12 mouse cellular contexts compared by ENCODE assay signal in the genomic region with DNA sequence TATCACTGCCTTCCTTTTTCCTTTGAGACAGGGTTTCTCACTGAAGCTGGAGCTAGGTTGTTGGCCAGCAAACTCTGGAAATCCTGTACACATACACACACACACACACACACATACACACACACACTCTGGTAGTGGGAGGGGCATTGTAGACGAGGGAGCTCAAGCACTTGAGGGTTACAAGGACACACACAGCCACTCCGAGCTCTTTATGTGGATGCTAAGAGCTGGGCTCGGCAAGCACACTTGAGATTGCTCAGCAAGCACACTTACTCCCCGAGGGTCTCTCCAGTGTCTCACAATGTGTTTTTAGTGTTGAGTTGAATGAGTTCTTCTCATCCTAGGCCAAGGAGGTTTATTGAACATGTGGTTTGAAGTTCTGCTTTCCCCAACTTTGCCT.
"Had no signal": no experiment of that assay in that cellular context is flagged by ENCODE, and none has a peak within 500 bp of the region (broad histone marks: within the 10 kb centered on the region; RNA-seq: fewer than 3 reads in every experiment).

No protein-coding gene starts in this region.

- H3K36me3 ChIP-seq: kidney, embryonic 15.5 days; limb, embryonic 13.5 days; liver, embryonic 15.5 days; neural tube, embryonic 15.5 days had no signal

- H3K4me1 ChIP-seq: limb, embryonic 13.5 days; liver, embryonic 15.5 days had no signal

- H3K9ac ChIP-seq: kidney, embryonic 15.5 days; limb, embryonic 13.5 days; liver, embryonic 15.5 days; neural tube, embryonic 15.5 days had no signal

- H3K4me3 ChIP-seq: kidney, embryonic 15.5 days; limb, embryonic 13.5 days; liver, embryonic 15.5 days; myocyte; neural tube, embryonic 15.5 days had no signal

- DNase-seq: kidney, adult 2 months; kidney, postnatal 14 days; left cerebral cortex, postnatal 4 days; midbrain, embryonic 14.5 days; thymus, postnatal 4 days had no signal

- H3K9me3 ChIP-seq: kidney, embryonic 15.5 days; limb, embryonic 13.5 days; liver, embryonic 15.5 days; neural tube, embryonic 15.5 days had no signal

- H3K4me2 ChIP-seq: kidney, embryonic 15.5 days; limb, embryonic 13.5 days; liver, embryonic 15.5 days; neural tube, embryonic 15.5 days had no signal

- H3K27ac ChIP-seq: kidney, embryonic 15.5 days; limb, embryonic 13.5 days; liver, embryonic 15.5 days; neural tube, embryonic 15.5 days; stomach, postnatal 0 days had no signal

- H3K27me3 ChIP-seq: kidney, embryonic 15.5 days; limb, embryonic 13.5 days; liver, embryonic 15.5 days; neural tube, embryonic 15.5 days had no signal

- ATAC-seq: intestine, embryonic 16.5 days had no signal
